Mouse (Mus musculus) hematopoietic multipotent progenitor cell, adult 10-12 weeks (in vitro differentiated cells): ENCODE measurements around the gene Lrrn4cl. TPM values are rescaled to one million over a fixed set of nuclear protein-coding genes. Genes with fewer than 3 reads are reported as not detected.

Experiments used
- polyA plus RNA-seq: library from polyadenylated mRNA; stranded (reverse); fragments of >175 nt; gene quantifications from 2 replicates; pipeline ENCODE4 v1.2.3, GENCODE M21; 2012; ENCODE audit warnings: low replicate concordance

Gene Lrrn4cl
- polyA plus RNA-seq, 1 experiment, result not detected

Other genes starting within 250 kb of the Lrrn4cl start
- gene Slc22a6, start 232.7 kb upstream of the Lrrn4cl start, polyA plus RNA-seq, result not detected in 2 replicates
- gene Chrm1, start 187.0 kb upstream of the Lrrn4cl start, polyA plus RNA-seq, result not detected in 2 replicates
- 87.6 and 107 TPM in 2 replicates for gene Slc3a2, start 127.4 kb upstream of the Lrrn4cl start, polyA plus RNA-seq
- 14.1 and 19.6 TPM in 2 replicates for gene Wdr74, start 114.9 kb upstream of the Lrrn4cl start, polyA plus RNA-seq
- gene 1700092M07Rik, start 110.0 kb upstream of the Lrrn4cl start, polyA plus RNA-seq, result 0.47 TPM in 1 of 2 replicates, not detected in the other
- 33.5 and 37.6 TPM in 2 replicates for gene Stx5a, start 109.4 kb upstream of the Lrrn4cl start, polyA plus RNA-seq
- gene Nxf1, start 93.7 kb upstream of the Lrrn4cl start, polyA plus RNA-seq, result 85.7 and 111 TPM in 2 replicates
- gene Tmem223, start 79.8 kb upstream of the Lrrn4cl start, polyA plus RNA-seq, result 40.2 and 65.2 TPM in 2 replicates
- gene Tmem179b, start 76.3 kb upstream of the Lrrn4cl start, polyA plus RNA-seq, result 27.4 and 93.5 TPM in 2 replicates
- gene Taf6l, start 64.4 kb upstream of the Lrrn4cl start, polyA plus RNA-seq, result 18.5 and 32.1 TPM in 2 replicates
- gene Polr2g, start 52.2 kb upstream of the Lrrn4cl start, polyA plus RNA-seq, result 6.5 and 12.8 TPM in 2 replicates
- 1.5 and 2.5 TPM in 2 replicates for gene Zbtb3, start 48.2 kb upstream of the Lrrn4cl start, polyA plus RNA-seq
- 6.1 and 6.4 TPM in 2 replicates for gene Ttc9c, start 31.4 kb upstream of the Lrrn4cl start, polyA plus RNA-seq
- gene Hnrnpul2, start 30.8 kb upstream of the Lrrn4cl start, polyA plus RNA-seq, result 83.1 and 207 TPM in 2 replicates
- 71.4 and 191 TPM in 2 replicates for gene AC129217.1, start 21.0 kb upstream of the Lrrn4cl start, polyA plus RNA-seq
- gene Bscl2, start 13.3 kb upstream of the Lrrn4cl start, polyA plus RNA-seq, result 65.8 and 85.4 TPM in 2 replicates
- 0.07 and 0.16 TPM in 2 replicates for gene Gng3, start 11.6 kb upstream of the Lrrn4cl start, polyA plus RNA-seq
- 106 and 169 TPM in 2 replicates for gene Ubxn1, start 20.7 kb downstream of the Lrrn4cl start, polyA plus RNA-seq
- 39.7 and 52.0 TPM in 2 replicates for gene Uqcc3, start 30.2 kb downstream of the Lrrn4cl start, polyA plus RNA-seq
- 0.17 and 0.48 TPM in 2 replicates for gene Lbhd1, start 33.0 kb downstream of the Lrrn4cl start, polyA plus RNA-seq
- not detected in 2 replicates for gene Gm49403, start 33.2 kb downstream of the Lrrn4cl start, polyA plus RNA-seq
- 10.0 and 58.5 TPM in 2 replicates for gene 1810009A15Rik, start 38.1 kb downstream of the Lrrn4cl start, polyA plus RNA-seq
- 5.1 TPM in 1 of 2 replicates, not detected in the other for gene Gm49416, start 38.2 kb downstream of the Lrrn4cl start, polyA plus RNA-seq
- gene Ints5, start 42.2 kb downstream of the Lrrn4cl start, polyA plus RNA-seq, result 30.0 and 30.8 TPM in 2 replicates
- gene Ganab, start 47.3 kb downstream of the Lrrn4cl start, polyA plus RNA-seq, result 45.2 and 49.2 TPM in 2 replicates
- 169 and 181 TPM in 2 replicates for gene B3gat3, start 69.6 kb downstream of the Lrrn4cl start, polyA plus RNA-seq
- 13.0 and 33.9 TPM in 2 replicates for gene Rom1, start 78.6 kb downstream of the Lrrn4cl start, polyA plus RNA-seq
- 90.5 and 184 TPM in 2 replicates for gene Eml3, start 78.8 kb downstream of the Lrrn4cl start, polyA plus RNA-seq
- 55.2 and 56.3 TPM in 2 replicates for gene Mta2, start 91.1 kb downstream of the Lrrn4cl start, polyA plus RNA-seq
- 33.0 and 33.4 TPM in 2 replicates for gene Tut1, start 103.1 kb downstream of the Lrrn4cl start, polyA plus RNA-seq
- 21.6 and 58.7 TPM in 2 replicates for gene Eef1g, start 116.3 kb downstream of the Lrrn4cl start, polyA plus RNA-seq
- gene Ahnak, start 138.5 kb downstream of the Lrrn4cl start, polyA plus RNA-seq, result 112 and 248 TPM in 2 replicates
- gene Scgb1a1, start 237.2 kb downstream of the Lrrn4cl start, polyA plus RNA-seq, result not detected in 2 replicates